Mouse (Mus musculus) megakaryocyte-erythroid progenitor cell, adult 5 weeks (primary cell): Measurements from ENCODE around the gene Tent5d. TPM values are rescaled to one million over a fixed set of nuclear protein-coding genes. Genes with fewer than 3 reads are reported as not detected.

Source experiments
- polyA plus RNA-seq: library from polyadenylated mRNA; stranded (reverse); fragments of >175 nt; gene quantifications from 2 replicates; pipeline ENCODE4 v1.2.3, GENCODE M21; 2012

Tent5d gene
- not detected in 2 replicates for polyA plus RNA-seq

GRCm38 (mm10) chrX:107792290-107792689 lies at the start of gene Tent5d:
Gene Tent5d (plus strand): TSS chrX:107792590.

DNA sequence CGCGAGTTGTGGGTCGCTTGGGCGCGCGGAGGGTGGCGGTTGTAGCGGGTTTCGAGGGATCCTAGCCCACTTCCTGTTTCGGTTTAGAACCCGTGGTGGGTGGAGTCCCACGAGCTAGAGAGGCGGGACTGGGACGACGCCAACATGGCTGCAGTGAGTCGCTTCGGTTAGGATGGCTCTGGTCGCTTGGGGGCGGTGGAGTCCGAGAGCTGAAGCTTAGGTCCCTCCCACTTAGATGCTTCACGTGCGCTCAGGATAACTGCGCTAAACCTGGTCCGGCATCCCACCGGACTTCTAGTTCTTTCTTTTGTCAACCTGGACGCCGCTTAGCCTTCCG lies 23.8 kb downstream of the Tent5d start, which contains the start of gene 2610002M06Rik:
TSS of gene 2610002M06Rik (minus strand) at position 117 of the 337 bp plus-strand sequence.

Other genes with a start within 250 kb of the Tent5d start
- not detected in 2 replicates for gene Tbx22, start 124.6 kb upstream of the Tent5d start, polyA plus RNA-seq
- gene 2610002M06Rik, start 23.7 kb downstream of the Tent5d start, polyA plus RNA-seq = 1.9 and 2.3 TPM in 2 replicates
- not detected in 2 replicates for gene Gm732, start 155.9 kb downstream of the Tent5d start, polyA plus RNA-seq